Mouse (Mus musculus) testis, adult 2 months (tissue): ENCODE results near the gene Kcnh6.

Experiments used
- CTCF ChIP-seq: fragments of 200-500 bp; IDR thresholded peaks from 2 replicates; pipeline ENCODE4 v1.5.1; 2012; ENCODE audit warnings: low read depth, mild to moderate bottlenecking, inconsistent platforms, low read length, moderate library complexity; ENCODE audit not compliant: control insufficient read depth, insufficient read depth, insufficient replicate concordance
- POLR2A ChIP-seq: fragments of 200-500 bp; IDR thresholded peaks from 2 replicates; pipeline ENCODE4 v1.6.1; 2012; ENCODE audit warnings: low read depth, mild to moderate bottlenecking, inconsistent platforms, low read length, moderate library complexity; ENCODE audit not compliant: control insufficient read depth

GRCm38 (mm10) chr11:106034986-106035385 lies 27.1 kb downstream of the Kcnh6 start:
- no peak for TF ChIP-seq CTCF
- TF ChIP-seq POLR2A, result no peak
